Mouse (Mus musculus) limb, embryonic 15.5 days (tissue): ENCODE measurements around the gene Sqstm1. TPM values are rescaled to one million over a fixed set of nuclear protein-coding genes. Genes with fewer than 3 reads are reported as not detected.
"Not testable (repeated sequence)": the region's sequence is repeated elsewhere in the genome, so short reads cannot be mapped to it uniquely, and the experiment has no call there.

Source experiments
- ATAC-seq: fragments of 200-750 bp; cut with Nextera tagmentation; 2 replicates; pipeline ENCODE4 v1.8.0; 2017; ENCODE audit warnings: low read depth, moderate TSS enrichment; ENCODE audit not compliant: insufficient number of reproducible peaks, low FRiP score, low TSS enrichment
- H3K27ac ChIP-seq: fragments of 300-500 bp; sonication (generic); 2 replicates; pipeline ENCODE4 v1.5.1; 2015; ENCODE audit warnings: moderate library complexity, mild to moderate bottlenecking, inconsistent platforms
- H3K27me3 ChIP-seq: fragments of 300-500 bp; sonication (generic); 2 replicates; pipeline ENCODE4 v1.6.1; 2015; ENCODE audit warnings: inconsistent platforms
- H3K36me3 ChIP-seq: fragments of 300-500 bp; sonication (generic); 2 replicates; pipeline ENCODE4 v1.6.1; 2015; ENCODE audit warnings: inconsistent platforms
- H3K4me1 ChIP-seq: fragments of 300-500 bp; sonication (generic); 2 replicates; pipeline ENCODE4 v1.6.1; 2015; ENCODE audit warnings: inconsistent platforms
- H3K4me2 ChIP-seq: fragments of 300-500 bp; sonication (generic); 2 replicates; pipeline ENCODE4 v1.6.1; 2015; ENCODE audit warnings: mild to moderate bottlenecking, inconsistent platforms
- H3K4me3 ChIP-seq: fragments of 300-500 bp; sonication (generic); 2 replicates; pipeline ENCODE4 v1.5.1; 2015; ENCODE audit warnings: mild to moderate bottlenecking, inconsistent platforms
- H3K9ac ChIP-seq: fragments of 300-500 bp; sonication (generic); 2 replicates; pipeline ENCODE4 v1.6.1; 2015; ENCODE audit warnings: inconsistent platforms
- H3K9me3 ChIP-seq: fragments of 300-500 bp; sonication (generic); 2 replicates; pipeline ENCODE4 v1.6.1; 2016; ENCODE audit warnings: inconsistent platforms
- WGBS: fragments of 180-500 bp; shearing (Covaris S2); methylation state at CpG from one replicate; pipeline ENCODE4 v1.1.7; 2015; 5-methylcytosine and 5-hydroxymethylcytosine counted together
- polyA plus RNA-seq: library from polyadenylated mRNA; unstranded; fragments of >200 nt; fragmentation: Nextera tagmentation; extraction: Ambion mirVana; gene quantifications from 2 replicates; pipeline ENCODE4 v1.2.1, GENCODE M21; 2015

Sqstm1 gene
- polyA plus RNA-seq, 1 experiment from 2014 or later: 241 TPM

DNA sequence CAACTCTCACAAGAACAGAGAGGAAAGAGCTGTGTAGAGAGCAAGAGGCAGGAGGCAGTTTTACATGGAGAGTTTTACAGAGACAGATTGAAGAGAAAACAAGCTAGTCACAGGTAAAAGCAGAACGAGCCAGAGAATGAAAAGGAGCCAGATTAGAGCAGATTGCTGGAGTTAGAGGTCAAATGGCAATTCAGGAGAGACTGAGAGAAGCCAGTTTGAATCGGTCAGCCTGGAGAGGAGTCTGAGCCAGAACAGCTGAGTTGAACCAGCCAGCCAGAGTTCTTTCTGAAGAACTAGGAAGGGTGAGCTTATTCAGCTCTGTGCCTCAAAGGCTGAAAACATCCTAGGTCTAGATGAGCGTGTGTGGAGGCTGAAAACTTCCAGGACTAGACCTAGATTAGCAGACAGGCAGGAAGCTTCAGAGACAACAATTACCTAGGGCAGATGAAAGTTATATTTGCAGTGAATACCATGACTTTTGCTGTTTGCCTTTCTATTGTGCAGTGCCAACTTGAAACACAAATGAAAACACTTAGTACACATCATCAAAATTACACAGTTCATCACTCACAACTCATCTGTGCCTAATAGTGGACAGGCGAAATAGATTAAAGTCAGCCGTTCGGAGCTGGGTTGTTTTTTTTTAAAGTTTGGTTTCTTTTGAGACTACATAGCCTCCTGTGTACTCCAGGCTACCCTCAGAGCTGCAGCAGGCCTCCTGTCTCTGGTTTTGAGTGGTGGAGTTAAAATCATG is 30.0 kb downstream of the Sqstm1 start:
- Histone ChIP-seq H3K27me3 (no peaks in the 10 kb centered on the region), H3K9me3 (no peaks in the 10 kb centered on the region), H3K36me3 (peaks cover 21% of the 10 kb centered on the region), H3K9ac (no peak overlapping the region), H3K4me2 (no peak overlapping the region), H3K4me3 (no peak overlapping the region), H3K27ac (no peak overlapping the region), H3K4me1 (no peaks in the 10 kb centered on the region; the same call in 1 of the 2 replicates)
- ATAC-seq: no peak
- 74% methylated on average over 6 of the region's 6 CpGs for WGBS

DNA sequence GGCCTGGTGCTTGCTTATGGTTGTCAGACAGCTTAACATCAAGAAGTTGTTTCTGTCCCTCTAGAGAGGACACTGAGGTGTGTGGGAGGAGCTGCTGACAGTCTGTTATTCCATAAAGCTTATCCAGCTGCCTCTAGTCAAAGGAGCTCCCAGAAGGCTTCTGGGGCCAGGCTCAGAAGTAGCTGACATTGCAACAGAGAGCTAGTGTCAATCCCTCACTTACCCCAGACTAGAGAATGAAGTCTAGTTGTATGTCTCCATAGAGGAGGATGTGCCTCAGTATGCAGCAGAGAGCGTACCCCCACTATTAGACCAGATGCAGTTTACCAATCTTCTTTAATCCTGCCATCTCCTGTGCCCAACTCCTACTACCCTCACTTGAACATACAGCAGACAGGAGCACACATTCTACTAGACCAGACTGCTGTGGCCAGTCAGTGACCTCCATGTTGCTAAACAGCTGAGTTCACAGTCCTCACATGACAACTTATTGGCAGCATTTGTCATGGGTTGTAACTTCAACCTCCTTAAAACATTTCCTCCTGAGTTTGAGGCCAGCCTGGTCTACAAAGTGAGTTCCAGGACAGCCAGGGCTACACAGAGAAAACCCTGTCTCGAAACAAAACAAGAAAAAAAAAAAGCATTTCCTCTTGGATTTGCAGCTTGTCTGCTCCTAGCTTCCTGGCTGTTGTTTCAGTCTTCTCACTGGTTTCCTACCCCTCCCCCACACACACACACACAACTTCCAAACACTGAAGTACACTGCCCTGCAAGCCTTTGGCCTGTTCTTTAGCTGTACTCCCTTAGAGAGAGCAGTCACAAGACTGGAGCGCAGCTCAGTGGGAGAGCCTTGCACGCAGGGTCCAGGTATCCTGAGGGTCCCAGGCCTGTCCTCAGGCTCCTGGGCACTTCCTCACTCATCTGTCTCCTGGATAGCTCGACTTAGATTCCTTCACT is 31.8 kb downstream of the Sqstm1 start:
- peaks cover 6% of the 10 kb centered on the region; the same call in 1 of the 2 replicates for H3K4me1 ChIP-seq
- H3K4me3 ChIP-seq: no peak overlapping the region
- no peak overlapping the region for H3K27ac ChIP-seq
- 79% methylated on average over 5 of the region's 5 CpGs for WGBS
- no peak for ATAC-seq
- H3K36me3 ChIP-seq: peaks cover 21% of the 10 kb centered on the region
- H3K4me2 ChIP-seq: no peak overlapping the region
- no peak overlapping the region for H3K9ac ChIP-seq
- H3K27me3 ChIP-seq: no peaks in the 10 kb centered on the region
- no peaks in the 10 kb centered on the region for H3K9me3 ChIP-seq

DNA sequence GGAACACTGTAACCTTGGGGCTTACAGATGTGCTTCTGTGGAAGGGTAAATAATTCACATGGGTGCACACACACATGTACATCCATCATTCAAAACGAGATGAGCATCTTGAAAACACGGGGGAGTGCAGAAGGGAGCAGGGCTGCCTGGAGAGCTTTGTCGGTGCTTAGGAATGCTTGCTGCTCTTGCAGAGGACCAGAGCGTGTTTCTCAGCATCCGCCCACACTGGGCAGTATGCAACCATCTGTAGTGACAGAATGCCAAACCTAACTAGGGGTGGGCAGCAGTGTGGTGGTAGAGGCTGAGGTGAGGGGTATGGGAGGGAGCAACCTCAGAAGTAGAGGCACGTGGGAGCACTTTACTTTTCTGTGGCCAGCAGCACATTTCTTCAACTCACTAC is 33.5 kb downstream of the Sqstm1 start:
- Histone ChIP-seq H3K9ac (no peak overlapping the region), H3K4me3 (no peak overlapping the region), H3K36me3 (peaks cover 21% of the 10 kb centered on the region), H3K27ac (no peak overlapping the region), H3K4me1 (peaks cover 6% of the 10 kb centered on the region; the same call in 1 of the 2 replicates), H3K4me2 (no peak overlapping the region), H3K27me3 (no peaks in the 10 kb centered on the region), H3K9me3 (no peaks in the 10 kb centered on the region)
- 70% methylated on average over 6 of the region's 6 CpGs for WGBS
- ATAC-seq: no peak

DNA sequence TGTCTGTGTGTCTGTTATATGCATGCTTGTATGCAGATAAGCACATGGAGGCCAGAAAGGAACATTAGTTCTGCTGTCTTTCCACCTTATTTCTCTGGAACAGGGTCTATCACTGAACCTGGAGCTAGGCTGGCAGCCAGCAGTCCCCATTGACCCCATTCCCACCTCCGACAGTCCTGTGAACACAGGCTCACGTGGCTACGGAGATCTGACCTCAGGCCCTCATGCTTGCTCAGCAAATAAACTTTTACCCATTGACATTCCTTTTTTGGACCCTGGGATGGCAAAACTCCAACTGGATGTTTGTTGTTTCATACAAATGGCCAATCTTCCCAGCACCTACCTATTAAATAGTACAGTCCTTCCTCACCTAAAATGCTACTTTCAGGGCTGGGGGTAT is 34.3 kb downstream of the Sqstm1 start:
- Histone ChIP-seq H3K4me1 (peaks cover 6% of the 10 kb centered on the region; the same call in 1 of the 2 replicates), H3K4me2 (no peak overlapping the region), H3K4me3 (no peak overlapping the region), H3K27me3 (no peaks in the 10 kb centered on the region), H3K36me3 (peaks cover 29% of the 10 kb centered on the region), H3K27ac (no peak overlapping the region), H3K9me3 (no peaks in the 10 kb centered on the region), H3K9ac (no peak overlapping the region)
- ATAC-seq: no peak
- 86% methylated on average over 3 of the region's 3 CpGs for WGBS

GRCm38 (mm10) chr11:50174730-50175187 is 35.9 kb downstream of the Sqstm1 start:
- no peaks in the 10 kb centered on the region for H3K27me3 ChIP-seq
- H3K4me2 ChIP-seq: peak overlapping the region; percentile 72
- peak overlapping the region; percentile 27; the same call in 1 of the 2 replicates for H3K27ac ChIP-seq
- peak overlapping the region; percentile 65 for H3K9ac ChIP-seq
- peak; percentile 96 for ATAC-seq
- H3K4me1 ChIP-seq: peaks cover 6% of the 10 kb centered on the region; the same call in 1 of the 2 replicates
- peaks cover 43% of the 10 kb centered on the region for H3K36me3 ChIP-seq
- H3K9me3 ChIP-seq: no peaks in the 10 kb centered on the region
- H3K4me3 ChIP-seq: peak overlapping the region; percentile 68
- WGBS: under 1% methylated on average over 27 of the region's 27 CpGs

- H3K36me3 ChIP-seq: peaks cover 48% of the 10 kb centered on the region
- H3K4me1 ChIP-seq, H3K27me3 ChIP-seq, H3K9me3 ChIP-seq: not testable (repeated sequence)
- ATAC-seq: peak; percentile 17; the same call in 1 of the 2 replicates
- peak within 1 kb of the TSS; percentile 62 for H3K27ac ChIP-seq
- 6% methylated on average over 19 of the region's 19 CpGs for WGBS
- H3K4me3 ChIP-seq: peak within 1 kb of the TSS; percentile 68
- peak within 1 kb of the TSS; percentile 72 for H3K4me2 ChIP-seq
- H3K9ac ChIP-seq: peak within 1 kb of the TSS; percentile 65
Measured at GRCm38 (mm10) chr11:50174111-50174729, 36.4 kb downstream of the Sqstm1 start, which contains the start of gene Mrnip. Mrnip (plus strand) TSS chr11:50174444.

- Histone ChIP-seq H3K27me3 (no peaks in the 10 kb centered on the region), H3K9ac (no peak overlapping the region), H3K4me1 (no peaks in the 10 kb centered on the region), H3K4me2 (no peak overlapping the region), H3K27ac (no peak overlapping the region), H3K9me3 (no peaks in the 10 kb centered on the region), H3K4me3 (no peak overlapping the region), H3K36me3 (peaks cover 70% of the 10 kb centered on the region)
- WGBS: 87% methylated on average over 5 of the region's 5 CpGs
- no peak for ATAC-seq
Measured at GRCm38 (mm10) chr11:50168352-50168751, 42.3 kb downstream of the Sqstm1 start.

DNA sequence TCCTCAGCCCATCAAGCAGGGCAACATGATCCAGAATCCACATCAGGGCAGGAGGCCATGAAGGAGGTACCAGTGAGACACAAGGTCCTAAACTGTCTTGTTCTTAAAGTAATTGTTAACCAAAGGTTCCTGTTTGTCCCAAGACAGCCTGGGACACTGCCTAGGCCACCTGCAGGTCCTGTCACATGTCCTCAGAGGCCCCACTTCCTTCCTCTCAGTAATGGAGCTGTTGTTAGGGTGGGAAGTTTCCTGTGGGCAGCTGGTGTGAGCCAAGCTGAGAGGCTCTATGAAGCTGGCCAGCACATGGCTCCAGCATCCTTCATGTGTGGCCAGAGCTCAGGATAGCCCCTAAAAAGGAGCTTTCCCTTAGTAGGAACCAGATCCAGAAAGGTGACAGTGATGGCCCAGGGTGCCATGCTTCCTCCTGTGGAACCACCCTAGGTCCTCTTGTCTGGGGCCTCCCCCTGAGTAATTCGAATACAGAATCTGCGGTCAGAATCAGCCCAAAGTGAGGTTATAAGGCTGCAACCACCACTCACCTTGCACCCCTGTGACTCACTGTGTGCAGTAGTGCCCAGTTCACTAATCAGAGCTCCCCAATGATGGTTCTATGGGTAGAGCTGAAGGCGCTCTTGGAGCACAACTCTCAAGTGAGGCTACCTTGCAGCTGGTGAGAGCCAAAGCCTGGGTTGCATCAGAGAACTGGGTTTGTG is 48.1 kb downstream of the Sqstm1 start:
- no peak for ATAC-seq
- H3K27me3 ChIP-seq: no peaks in the 10 kb centered on the region
- H3K4me3 ChIP-seq: no peak overlapping the region
- no peak overlapping the region for H3K4me2 ChIP-seq
- H3K4me1 ChIP-seq: no peaks in the 10 kb centered on the region
- 90% methylated on average over 3 of the region's 3 CpGs for WGBS
- no peak overlapping the region for H3K27ac ChIP-seq
- H3K9me3 ChIP-seq: no peaks in the 10 kb centered on the region
- H3K9ac ChIP-seq: no peak overlapping the region
- H3K36me3 ChIP-seq: peaks cover 85% of the 10 kb centered on the region

DNA sequence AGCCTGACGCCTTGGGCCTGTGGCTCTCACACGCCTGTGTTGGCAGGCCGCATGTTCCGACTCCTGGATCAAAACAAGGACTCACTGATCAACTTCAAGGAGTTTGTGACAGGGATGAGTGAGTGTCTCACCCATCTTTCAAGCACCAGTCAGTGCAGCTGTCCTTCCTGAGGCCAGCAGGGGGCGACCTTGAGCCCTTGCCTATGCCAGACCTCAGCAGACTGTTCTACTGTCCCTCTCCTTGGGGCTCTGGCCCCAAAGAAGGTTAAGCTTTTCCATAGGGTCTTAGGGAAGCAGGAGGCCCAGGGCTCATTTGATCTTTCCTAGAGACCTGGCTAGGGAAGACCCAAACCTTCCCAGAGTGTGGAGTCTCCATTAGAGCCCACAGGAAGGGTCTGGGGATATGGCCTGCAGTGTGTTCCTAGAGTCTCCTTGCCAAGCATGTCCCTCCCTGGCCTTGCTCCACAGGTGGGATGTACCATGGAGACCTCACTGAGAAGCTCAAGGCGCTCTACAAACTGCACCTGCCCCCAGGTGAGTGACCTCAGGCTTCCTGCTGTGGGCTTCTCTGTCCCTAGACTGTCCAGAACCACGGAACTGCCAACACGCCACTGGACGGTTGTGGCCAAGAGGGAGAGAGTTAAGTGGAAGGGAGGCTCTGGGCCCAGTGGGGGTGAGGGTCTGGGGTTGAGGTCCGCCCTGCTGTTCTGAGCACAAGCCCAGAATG is 48.9 kb downstream of the Sqstm1 start:
- Histone ChIP-seq H3K4me1 (no peaks in the 10 kb centered on the region), H3K9me3 (no peaks in the 10 kb centered on the region), H3K4me2 (no peak overlapping the region), H3K27me3 (no peaks in the 10 kb centered on the region), H3K36me3 (peaks cover 92% of the 10 kb centered on the region), H3K27ac (no peak overlapping the region), H3K9ac (no peak overlapping the region), H3K4me3 (no peak overlapping the region)
- WGBS: 64% methylated on average over 10 of the region's 10 CpGs
- ATAC-seq: no peak

DNA sequence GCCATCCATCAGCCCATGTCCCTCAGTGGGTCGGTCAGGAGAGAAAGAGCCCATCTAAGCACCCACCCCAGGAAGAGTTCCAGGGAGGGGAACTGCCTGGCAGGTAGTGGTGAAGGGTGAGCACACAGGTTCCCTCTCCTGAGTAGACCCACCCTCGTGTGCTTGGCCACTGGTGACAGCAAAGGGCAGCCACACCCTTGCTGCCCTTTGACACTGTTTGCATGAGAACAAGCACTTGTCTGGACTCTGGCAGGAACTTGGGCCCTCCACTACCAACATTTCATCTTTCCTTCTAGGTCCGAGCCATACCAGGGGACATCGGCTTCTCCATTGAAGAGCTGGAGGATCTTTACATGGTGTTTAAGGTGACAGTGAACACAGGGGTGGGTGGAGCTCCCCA is 51.3 kb downstream of the Sqstm1 start:
- no peak overlapping the region for H3K27ac ChIP-seq
- 79% methylated on average over 4 of the region's 4 CpGs for WGBS
- no peaks in the 10 kb centered on the region for H3K9me3 ChIP-seq
- no peak for ATAC-seq
- no peaks in the 10 kb centered on the region for H3K27me3 ChIP-seq
- H3K4me2 ChIP-seq: no peak overlapping the region
- H3K4me1 ChIP-seq: no peaks in the 10 kb centered on the region
- no peak overlapping the region for H3K4me3 ChIP-seq
- no peak overlapping the region for H3K9ac ChIP-seq
- peaks cover 95% of the 10 kb centered on the region for H3K36me3 ChIP-seq
